Mouse (Mus musculus): ENCODE measurements around the gene Tpbg. TPM values are rescaled to one million over a fixed set of nuclear protein-coding genes. Genes with fewer than 3 reads are reported as not detected.
"Not testable (repeated sequence)": the region's sequence is repeated elsewhere in the genome, so short reads cannot be mapped to it uniquely, and the experiment has no call there.

Tpbg gene
- 11.7 and 12.0 TPM in 2 replicates for polyA plus RNA-seq (2015; fragmentation: Nextera tagmentation; extraction: Ambion mirVana)

- WGBS = 0% methylated on average over 39 of the region's 39 CpGs
- Histone ChIP-seq H3K9me3 (no peaks in the 10 kb centered on the region), H3K4me1 (peaks cover 39% of the 10 kb centered on the region), H3K4me2 (replicated peaks) (peak within 1 kb of the TSS; percentile 99), H3K4me3 (peak within 1 kb of the TSS; percentile 53), H3K36me3 (no peaks in the 10 kb centered on the region), H3K27ac (replicated peaks) (peak within 1 kb of the TSS; percentile 67), H3K9ac (replicated peaks) (peak within 1 kb of the TSS; percentile 71), H3K27me3 (0 out of 2 replicates have a peak, but pooled peaks cover 2% of the 10 kb centered on the region)
- ATAC-seq (replicated peaks) = peak; percentile 80
Measured at GRCm38 (mm10) chr9:85842351-85843011, at the start of gene Tpbg. Tpbg (plus strand) TSS chr9:85842380.

- not testable (repeated sequence) for H3K4me3 ChIP-seq; H3K36me3 ChIP-seq; H3K9ac ChIP-seq (replicated peaks); H3K27ac ChIP-seq (replicated peaks); ATAC-seq (replicated peaks); H3K4me1 ChIP-seq; H3K4me2 ChIP-seq (replicated peaks); H3K27me3 ChIP-seq; H3K9me3 ChIP-seq
- 97% methylated on average over 2 of the region's 2 CpGs for WGBS
Measured at GRCm38 (mm10) chr9:85801986-85802385, 40.2 kb upstream of the Tpbg start.

GRCm38 (mm10) chr9:85802563-85802962 is 39.6 kb upstream of the Tpbg start:
- Histone ChIP-seq H3K9me3 (no peaks in the 10 kb centered on the region), H3K4me2 (replicated peaks) (no peak overlapping the region), H3K9ac (replicated peaks) (no peak overlapping the region), H3K4me3 (no peak overlapping the region), H3K36me3 (no peaks in the 10 kb centered on the region), H3K27me3 (no peaks in the 10 kb centered on the region), H3K4me1 (no peaks in the 10 kb centered on the region), H3K27ac (replicated peaks) (no peak overlapping the region)
- WGBS = 76% methylated on average over 4 of the region's 4 CpGs
- no peak for ATAC-seq (replicated peaks)

- Histone ChIP-seq H3K4me1 (no peaks in the 10 kb centered on the region), H3K27ac (replicated peaks) (no peak overlapping the region), H3K9ac (replicated peaks) (no peak overlapping the region), H3K36me3 (no peaks in the 10 kb centered on the region), H3K27me3 (no peaks in the 10 kb centered on the region), H3K9me3 (no peaks in the 10 kb centered on the region), H3K4me3 (no peak overlapping the region), H3K4me2 (replicated peaks) (no peak overlapping the region)
- 87% methylated on average over 6 of the region's 6 CpGs for WGBS
- no peak for ATAC-seq (replicated peaks)
Measured at GRCm38 (mm10) chr9:85806411-85806810, 35.8 kb upstream of the Tpbg start.

GRCm38 (mm10) chr9:85809246-85809645 is 32.9 kb upstream of the Tpbg start:
- WGBS = 90% methylated on average over 3 of the region's 3 CpGs
- no peak overlapping the region for H3K9ac ChIP-seq (replicated peaks)
- ATAC-seq (replicated peaks) = no peak

GRCm38 (mm10) chr9:85820829-85821228 is 21.4 kb upstream of the Tpbg start:
- H3K27me3 ChIP-seq = no peaks in the 10 kb centered on the region
- no peaks in the 10 kb centered on the region for H3K4me1 ChIP-seq
- no peak overlapping the region for H3K27ac ChIP-seq (replicated peaks)
- ATAC-seq (replicated peaks) = no peak
- H3K4me2 ChIP-seq (replicated peaks) = no peak overlapping the region
- H3K4me3 ChIP-seq = no peak overlapping the region
- no peaks in the 10 kb centered on the region for H3K36me3 ChIP-seq
- H3K9me3 ChIP-seq = no peaks in the 10 kb centered on the region
- H3K9ac ChIP-seq (replicated peaks) = no peak overlapping the region
- WGBS = 86% methylated on average over 11 of the region's 11 CpGs

More at GRCm38 (mm10) chr9:85809246-85809645, 32.9 kb upstream of the Tpbg start:
- no peak overlapping the region for H3K4me2 ChIP-seq (replicated peaks)
- no peaks in the 10 kb centered on the region for H3K36me3 ChIP-seq
- no peaks in the 10 kb centered on the region for H3K27me3 ChIP-seq
- H3K4me1 ChIP-seq = no peaks in the 10 kb centered on the region
- H3K9me3 ChIP-seq = no peaks in the 10 kb centered on the region
- no peak overlapping the region for H3K27ac ChIP-seq (replicated peaks)
- H3K4me3 ChIP-seq = no peak overlapping the region

- H3K9me3 ChIP-seq = no peaks in the 10 kb centered on the region
- ATAC-seq (replicated peaks) = peak; percentile 55
- 65% methylated on average over 17 of the region's 17 CpGs for WGBS
Measured at GRCm38 (mm10) chr9:85835521-85836425, 6.4 kb upstream of the Tpbg start.

GRCm38 (mm10) chr9:85839626-85840025 is 2.6 kb upstream of the Tpbg start:
- no peak overlapping the region for H3K27ac ChIP-seq (replicated peaks)
- no peaks in the 10 kb centered on the region for H3K9me3 ChIP-seq
- H3K36me3 ChIP-seq = no peaks in the 10 kb centered on the region
- WGBS = 6% methylated on average over 3 of the region's 3 CpGs
- no peak overlapping the region for H3K4me2 ChIP-seq (replicated peaks)
- no peak overlapping the region for H3K4me3 ChIP-seq
- no peak overlapping the region for H3K9ac ChIP-seq (replicated peaks)
- H3K4me1 ChIP-seq = peaks cover 25% of the 10 kb centered on the region
- no peak for ATAC-seq (replicated peaks)
- H3K27me3 ChIP-seq = 0 out of 2 replicates have a peak, but pooled peaks cover 1% of the 10 kb centered on the region

More at GRCm38 (mm10) chr9:85835521-85836425, 6.4 kb upstream of the Tpbg start:
- no peak overlapping the region for H3K4me2 ChIP-seq (replicated peaks)
- no peak overlapping the region for H3K27ac ChIP-seq (replicated peaks)
- no peaks in the 10 kb centered on the region for H3K4me1 ChIP-seq
- no peaks in the 10 kb centered on the region for H3K36me3 ChIP-seq
- H3K27me3 ChIP-seq = no peaks in the 10 kb centered on the region
- no peak overlapping the region for H3K9ac ChIP-seq (replicated peaks)
- no peak overlapping the region for H3K4me3 ChIP-seq

GRCm38 (mm10) chr9:85841891-85842290 is 289 bp upstream of the Tpbg start:
- Histone ChIP-seq H3K36me3 (no peaks in the 10 kb centered on the region), H3K4me3 (peak overlapping the region; percentile 53), H3K27ac (replicated peaks) (no peak overlapping the region; the same call in 1 of the 2 replicates), H3K27me3 (0 out of 2 replicates have a peak, but pooled peaks cover 2% of the 10 kb centered on the region), H3K4me1 (peaks cover 39% of the 10 kb centered on the region), H3K9me3 (no peaks in the 10 kb centered on the region), H3K4me2 (replicated peaks) (peak overlapping the region; percentile 99), H3K9ac (replicated peaks) (peak overlapping the region; percentile 71; the same call in 1 of the 2 replicates)
- no peak for ATAC-seq (replicated peaks)
- WGBS = 0% methylated on average over 16 of the region's 16 CpGs

GRCm38 (mm10) chr9:85843031-85843890 is 1.1 kb downstream of the Tpbg start:
- H3K9ac ChIP-seq (replicated peaks) = peak overlapping the region; percentile 71
- H3K36me3 ChIP-seq = no peaks in the 10 kb centered on the region
- H3K4me1 ChIP-seq = peaks cover 39% of the 10 kb centered on the region
- H3K9me3 ChIP-seq = no peaks in the 10 kb centered on the region
- H3K27me3 ChIP-seq = 0 out of 2 replicates have a peak, but pooled peaks cover 2% of the 10 kb centered on the region
- WGBS = under 1% methylated on average over 63 of the region's 65 CpGs
- H3K27ac ChIP-seq (replicated peaks) = peak overlapping the region; percentile 67
- peak overlapping the region; percentile 53 for H3K4me3 ChIP-seq
- H3K4me2 ChIP-seq (replicated peaks) = peak overlapping the region; percentile 99
- peak; percentile 68 for ATAC-seq (replicated peaks)

GRCm38 (mm10) chr9:85843891-85844646 is 1.9 kb downstream of the Tpbg start:
- H3K9ac ChIP-seq (replicated peaks) = peak overlapping the region; percentile 71
- H3K36me3 ChIP-seq = no peaks in the 10 kb centered on the region
- 2% methylated on average over 79 of the region's 80 CpGs for WGBS
- H3K4me3 ChIP-seq = peak overlapping the region; percentile 53
- H3K4me1 ChIP-seq = peaks cover 39% of the 10 kb centered on the region
- peak overlapping the region; percentile 99 for H3K4me2 ChIP-seq (replicated peaks)
- H3K27ac ChIP-seq (replicated peaks) = peak overlapping the region; percentile 67
- peak; percentile 58 for ATAC-seq (replicated peaks)
- 0 out of 2 replicates have a peak, but pooled peaks cover 2% of the 10 kb centered on the region for H3K27me3 ChIP-seq
- H3K9me3 ChIP-seq = no peaks in the 10 kb centered on the region
